Mouse (Mus musculus) lung, adult 2 months (tissue): Measurements from ENCODE around the gene Hhat.

Experiments
- CTCF ChIP-seq: fragments of 200-500 bp; IDR thresholded peaks from 2 replicates; pipeline ENCODE4 v1.5.1; 2011; ENCODE audit warnings: mild to moderate bottlenecking, low read length, control low read depth; ENCODE audit not compliant: insufficient read depth
- POLR2A ChIP-seq: fragments of 200-500 bp; IDR thresholded peaks from 2 replicates; pipeline ENCODE4 v1.6.1; 2011; ENCODE audit warnings: low read depth, mild to moderate bottlenecking, control low read depth, low read length, borderline replicate concordance; ENCODE audit errors: extremely low read depth

GRCm38 (mm10) chr1:192512821-192513220, 258.2 kb downstream of the Hhat start:
- TF ChIP-seq CTCF = no peak
- TF ChIP-seq POLR2A = no peak
